Mouse (Mus musculus) kidney, adult 2 months (tissue): ENCODE results near the gene Cpe.

Source experiments
- CTCF ChIP-seq: fragments of 200-500 bp; conservative IDR thresholded peaks from 2 replicates; pipeline ENCODE4 v1.5.1; 2011; ENCODE audit warnings: low read depth, mild to moderate bottlenecking, control low read depth, low read length, moderate library complexity, mixed read lengths; ENCODE audit not compliant: insufficient read depth, insufficient read length
- POLR2A ChIP-seq: fragments of 200-500 bp; IDR thresholded peaks from one replicate; pipeline ENCODE4 v1.6.1; 2011; ENCODE audit warnings: low read depth, low read length, control low read depth

- TF ChIP-seq CTCF (no peak), POLR2A (no peak)
Observed at GRCm38 (mm10) chr8:64672920-64673319, 19.9 kb downstream of the Cpe start.
